Mouse (Mus musculus): ENCODE data around the gene Gstt2. TPM values are rescaled to one million over a fixed set of nuclear protein-coding genes. Genes with fewer than 3 reads are reported as not detected.
"Not testable (repeated sequence)": the region's sequence is repeated elsewhere in the genome, so short reads cannot be mapped to it uniquely, and the experiment has no call there.

The Gstt2 gene
- polyA plus RNA-seq, 1 experiment from 2014 or later = 148 TPM

DNA sequence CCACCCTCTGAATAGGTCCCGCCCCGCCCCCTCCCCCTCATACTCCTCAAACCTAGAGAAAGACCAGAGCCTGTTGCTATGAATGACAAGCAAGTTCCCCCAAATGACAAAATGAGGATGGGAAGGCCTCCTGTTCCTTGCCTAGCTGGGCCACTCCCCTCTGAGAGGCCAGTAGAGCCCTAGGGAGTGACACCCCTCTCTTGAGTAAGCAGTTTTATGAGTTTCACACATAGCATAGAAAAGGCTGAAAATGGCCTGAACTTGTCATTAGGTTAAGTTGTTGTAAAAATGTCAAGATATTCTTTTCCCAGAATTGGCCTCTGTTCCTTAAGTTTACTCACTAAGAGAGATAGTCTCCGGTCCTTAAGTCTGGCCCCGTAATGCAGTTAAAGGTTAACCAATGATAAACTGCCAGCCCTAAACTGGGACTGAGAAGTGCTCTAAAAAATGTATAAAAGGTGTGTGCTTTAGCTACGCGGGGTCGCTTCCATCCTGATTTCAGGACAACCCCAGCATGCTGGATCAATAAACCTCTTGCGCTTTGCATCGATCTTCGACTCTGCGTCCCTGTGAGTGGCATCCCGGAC lies 15.4 kb upstream of the Gstt2 start:
- DNase-seq = peak; percentile 37

GRCm38 (mm10) chr10:75851681-75852080 lies 14.5 kb upstream of the Gstt2 start:
- H3K4me3 ChIP-seq (ENCODE audit: low read depth, low read length) = no peak overlapping the region
- TF ChIP-seq CTCF (IDR thresholded peaks at IDR 0.05; ENCODE audit: low read depth) (no peak), EP300 (IDR thresholded peaks at IDR 0.05; ENCODE audit: low read depth) (no peak)
- no peak for ATAC-seq
- H3K9me3 ChIP-seq (ENCODE audit: low read length) = no peaks in the 10 kb centered on the region
- DNase-seq = no peak
- H3K4me2 ChIP-seq (ENCODE audit: low read depth, low read length) = no peak overlapping the region
- no peaks in the 10 kb centered on the region for H3K36me3 ChIP-seq (replicated peaks; ENCODE audit: insufficient read depth, low read length)
- no peaks in the 10 kb centered on the region for H3K4me1 ChIP-seq (ENCODE audit: insufficient read depth)
- 62% methylated on average over 3 of the region's 3 CpGs for WGBS (ENCODE audit: insufficient replicate concordance)
- no peak overlapping the region for H3K27ac ChIP-seq (ENCODE audit: low read depth)
- no peaks in the 10 kb centered on the region for H3K27me3 ChIP-seq (ENCODE audit: insufficient read depth, low read length)
- H3K9ac ChIP-seq (replicated peaks) = no peak overlapping the region

More for the DNA sequence above, 15.4 kb upstream of the Gstt2 start:
- Histone ChIP-seq H3K9me3 (ENCODE audit: low read length) (no peaks in the 10 kb centered on the region), H3K36me3 (replicated peaks; ENCODE audit: insufficient read depth, low read length) (peaks cover 3% of the 10 kb centered on the region), H3K27ac (ENCODE audit: low read depth) (no peak overlapping the region), H3K27me3 (ENCODE audit: insufficient read depth, low read length) (no peaks in the 10 kb centered on the region), H3K4me2 (ENCODE audit: low read depth, low read length) (no peak overlapping the region), H3K9ac (replicated peaks) (no peak overlapping the region), H3K4me1 (ENCODE audit: insufficient read depth) (peaks cover 4% of the 10 kb centered on the region), H3K4me3 (ENCODE audit: low read depth, low read length) (no peak overlapping the region)
- 74% methylated on average over 12 of the region's 12 CpGs for WGBS (ENCODE audit: insufficient replicate concordance)
- ATAC-seq = peak; percentile 62; the same call in 1 of the 2 replicates
- no peak for TF ChIP-seq CTCF (IDR thresholded peaks at IDR 0.05; ENCODE audit: low read depth)
- TF ChIP-seq EP300 (IDR thresholded peaks at IDR 0.05; ENCODE audit: low read depth) = no peak

DNA sequence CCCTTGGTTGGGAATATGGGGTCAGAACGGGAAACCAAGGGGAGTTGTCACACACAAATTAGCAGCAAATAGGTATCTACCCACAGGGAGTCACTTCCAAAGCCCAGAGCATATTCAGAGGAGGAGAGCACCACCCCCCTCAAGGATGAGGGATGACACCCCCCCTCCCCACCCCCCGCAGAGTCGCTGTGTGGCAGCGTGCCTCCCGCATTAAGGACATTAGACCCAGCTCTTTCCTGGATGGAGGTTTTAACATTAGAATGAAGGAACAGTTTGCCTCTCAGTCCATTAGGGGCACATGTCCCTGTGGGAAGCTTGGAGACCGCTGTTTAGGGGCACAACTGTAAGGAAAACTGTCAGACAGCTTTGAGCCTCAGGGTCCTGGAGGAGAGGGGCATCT lies 13.9 kb upstream of the Gstt2 start:
- DNase-seq = no peak
- Histone ChIP-seq H3K27ac (ENCODE audit: low read depth) (no peak overlapping the region), H3K9ac (replicated peaks) (no peak overlapping the region), H3K36me3 (replicated peaks; ENCODE audit: insufficient read depth, low read length) (no peaks in the 10 kb centered on the region), H3K27me3 (ENCODE audit: insufficient read depth, low read length) (no peaks in the 10 kb centered on the region), H3K4me1 (ENCODE audit: insufficient read depth) (no peaks in the 10 kb centered on the region), H3K9me3 (ENCODE audit: low read length) (no peaks in the 10 kb centered on the region), H3K4me3 (ENCODE audit: low read depth, low read length) (no peak overlapping the region), H3K4me2 (ENCODE audit: low read depth, low read length) (no peak overlapping the region)
- 26% methylated on average over 6 of the region's 6 CpGs for WGBS (ENCODE audit: insufficient replicate concordance)
- TF ChIP-seq EP300 (IDR thresholded peaks at IDR 0.05; ENCODE audit: low read depth) = no peak
- TF ChIP-seq CTCF (IDR thresholded peaks at IDR 0.05; ENCODE audit: low read depth) = no peak
- no peak for ATAC-seq

- no peaks in the 10 kb centered on the region for H3K9me3 ChIP-seq (ENCODE audit: low read length)
- H3K9ac ChIP-seq (replicated peaks) = no peak overlapping the region
- 45% methylated on average over 3 of the region's 3 CpGs for WGBS (ENCODE audit: insufficient replicate concordance)
- DNase-seq (no peak), ATAC-seq (no peak)
- H3K27ac ChIP-seq (ENCODE audit: low read depth) = no peak overlapping the region
- TF ChIP-seq CTCF (IDR thresholded peaks at IDR 0.05; ENCODE audit: low read depth) (no peak), EP300 (IDR thresholded peaks at IDR 0.05; ENCODE audit: low read depth) (no peak)
- peaks cover 15% of the 10 kb centered on the region for H3K4me1 ChIP-seq (ENCODE audit: insufficient read depth)
- H3K36me3 ChIP-seq (replicated peaks; ENCODE audit: insufficient read depth, low read length) = no peaks in the 10 kb centered on the region
- no peaks in the 10 kb centered on the region for H3K27me3 ChIP-seq (ENCODE audit: insufficient read depth, low read length)
- H3K4me2 ChIP-seq (ENCODE audit: low read depth, low read length) = no peak overlapping the region
- H3K4me3 ChIP-seq (ENCODE audit: low read depth, low read length) = no peak overlapping the region
Observed at GRCm38 (mm10) chr10:75848382-75848781, 11.2 kb upstream of the Gstt2 start.

GRCm38 (mm10) chr10:75845306-75845930 lies 8.2 kb upstream of the Gstt2 start:
- peak overlapping the region; percentile 38; the same call in 1 of the 2 replicates for H3K4me2 ChIP-seq (ENCODE audit: low read depth, low read length)
- 58% methylated on average over 6 of the region's 6 CpGs for WGBS (ENCODE audit: insufficient replicate concordance)
- TF ChIP-seq EP300 (IDR thresholded peaks at IDR 0.05; ENCODE audit: low read depth) (peak; percentile 79), CTCF (IDR thresholded peaks at IDR 0.05; ENCODE audit: low read depth) (no peak)
- ATAC-seq (peak; percentile 91), DNase-seq (peak; percentile 45)
- H3K4me1 ChIP-seq (ENCODE audit: insufficient read depth) = peaks cover 17% of the 10 kb centered on the region
- H3K36me3 ChIP-seq (replicated peaks; ENCODE audit: insufficient read depth, low read length) = no peaks in the 10 kb centered on the region
- H3K9me3 ChIP-seq (ENCODE audit: low read length) = no peaks in the 10 kb centered on the region
- H3K27ac ChIP-seq (ENCODE audit: low read depth) = peak overlapping the region; percentile 68
- no peak overlapping the region for H3K9ac ChIP-seq (replicated peaks)
- no peak overlapping the region for H3K4me3 ChIP-seq (ENCODE audit: low read depth, low read length)
- H3K27me3 ChIP-seq (ENCODE audit: insufficient read depth, low read length) = no peaks in the 10 kb centered on the region

GRCm38 (mm10) chr10:75844800-75845199 lies 7.6 kb upstream of the Gstt2 start:
- peak overlapping the region; percentile 68 for H3K27ac ChIP-seq (ENCODE audit: low read depth)
- WGBS (ENCODE audit: insufficient replicate concordance) = 58% methylated on average over 1 of the region's 1 CpGs
- TF ChIP-seq EP300 (IDR thresholded peaks at IDR 0.05; ENCODE audit: low read depth) = 0 out of 2 replicates have a peak, but pooled peaks have one; percentile 7
- TF ChIP-seq CTCF (IDR thresholded peaks at IDR 0.05; ENCODE audit: low read depth) = peak; percentile 36
- H3K9me3 ChIP-seq (ENCODE audit: low read length) = no peaks in the 10 kb centered on the region
- ATAC-seq = peak; percentile 80
- no peak for DNase-seq
- H3K4me3 ChIP-seq (ENCODE audit: low read depth, low read length) = no peak overlapping the region
- no peak overlapping the region for H3K4me2 ChIP-seq (ENCODE audit: low read depth, low read length)
- H3K27me3 ChIP-seq (ENCODE audit: insufficient read depth, low read length) = no peaks in the 10 kb centered on the region
- no peak overlapping the region for H3K9ac ChIP-seq (replicated peaks)
- H3K36me3 ChIP-seq (replicated peaks; ENCODE audit: insufficient read depth, low read length) = no peaks in the 10 kb centered on the region
- peaks cover 22% of the 10 kb centered on the region for H3K4me1 ChIP-seq (ENCODE audit: insufficient read depth)

GRCm38 (mm10) chr10:75843898-75844297 lies 6.7 kb upstream of the Gstt2 start:
- not testable (repeated sequence) for H3K4me2 ChIP-seq (ENCODE audit: low read depth, low read length); H3K9me3 ChIP-seq (ENCODE audit: low read length); H3K9ac ChIP-seq (replicated peaks); H3K36me3 ChIP-seq (replicated peaks; ENCODE audit: insufficient read depth, low read length); ATAC-seq; H3K27ac ChIP-seq (ENCODE audit: low read depth); H3K4me3 ChIP-seq (ENCODE audit: low read depth, low read length); H3K27me3 ChIP-seq (ENCODE audit: insufficient read depth, low read length); DNase-seq
- H3K4me1 ChIP-seq (ENCODE audit: insufficient read depth) = peaks cover 22% of the 10 kb centered on the region
- WGBS (ENCODE audit: insufficient replicate concordance) = 74% methylated on average over 6 of the region's 6 CpGs

All from liver, postnatal 0 days (tissue).